Mouse (Mus musculus) effector memory CD4-positive, alpha-beta T cell, adult 7 months (primary cell): ENCODE measurements around the gene Gm3893. TPM values are rescaled to one million over a fixed set of nuclear protein-coding genes. Genes with fewer than 3 reads are reported as not detected.

Experiments
- polyA plus RNA-seq: library from polyadenylated mRNA; unstranded; fragments of 100-300 nt; shearing (Covaris generic); gene quantifications from one replicate; pipeline ENCODE4 v1.2.1, GENCODE M21; 2017

The Gm3893 gene
- not detected for polyA plus RNA-seq

GRCm38 (mm10) chr4:42090907-42091306 is at the start of gene Gm3893:
Gm3893 (plus strand) TSS chr4:42091207.

GRCm38 (mm10) chr4:42114517-42114916 is 23.5 kb downstream of the Gm3893 start, which contains the start of gene Gm13304:
Gm13304 (plus strand) TSS chr4:42114817.

Other genes starting within 250 kb of the Gm3893 start
- gene Gm21541, start 187.6 kb upstream of the Gm3893 start, polyA plus RNA-seq, result not detected
- 2.8 TPM for gene Gm20878, start 149.6 kb upstream of the Gm3893 start, polyA plus RNA-seq
- gene Fam205a4, start 125.1 kb upstream of the Gm3893 start, polyA plus RNA-seq, result not detected
- gene Gm21093, start 56.5 kb upstream of the Gm3893 start, polyA plus RNA-seq, result not detected
- gene Gm13304, start 23.6 kb downstream of the Gm3893 start, polyA plus RNA-seq, result not detected
- gene Gm13306, start 62.2 kb downstream of the Gm3893 start, polyA plus RNA-seq, result not detected
- not detected for gene Gm13305, start 77.4 kb downstream of the Gm3893 start, polyA plus RNA-seq
- not detected for gene Gm10600, start 149.4 kb downstream of the Gm3893 start, polyA plus RNA-seq
- gene Ccl21b, start 164.6 kb downstream of the Gm3893 start, polyA plus RNA-seq, result not detected
- gene Gm21953, start 203.1 kb downstream of the Gm3893 start, polyA plus RNA-seq, result not detected
- not detected for gene Fam205a3, start 227.1 kb downstream of the Gm3893 start, polyA plus RNA-seq